Mouse (Mus musculus) induced T-regulatory cell, adult 2 months (primary cell): Measurements from ENCODE around the gene Ush1g.
A peak's percentile ranks its signal among the peaks of the same experiment; 100 is the strongest.

ENCODE experiments used
- DNase-seq: peaks from one replicate; pipeline ENCODE4 v3.0.0-alpha.2; 2012; ENCODE audit warnings: low read depth

The Ush1g gene

DNA sequence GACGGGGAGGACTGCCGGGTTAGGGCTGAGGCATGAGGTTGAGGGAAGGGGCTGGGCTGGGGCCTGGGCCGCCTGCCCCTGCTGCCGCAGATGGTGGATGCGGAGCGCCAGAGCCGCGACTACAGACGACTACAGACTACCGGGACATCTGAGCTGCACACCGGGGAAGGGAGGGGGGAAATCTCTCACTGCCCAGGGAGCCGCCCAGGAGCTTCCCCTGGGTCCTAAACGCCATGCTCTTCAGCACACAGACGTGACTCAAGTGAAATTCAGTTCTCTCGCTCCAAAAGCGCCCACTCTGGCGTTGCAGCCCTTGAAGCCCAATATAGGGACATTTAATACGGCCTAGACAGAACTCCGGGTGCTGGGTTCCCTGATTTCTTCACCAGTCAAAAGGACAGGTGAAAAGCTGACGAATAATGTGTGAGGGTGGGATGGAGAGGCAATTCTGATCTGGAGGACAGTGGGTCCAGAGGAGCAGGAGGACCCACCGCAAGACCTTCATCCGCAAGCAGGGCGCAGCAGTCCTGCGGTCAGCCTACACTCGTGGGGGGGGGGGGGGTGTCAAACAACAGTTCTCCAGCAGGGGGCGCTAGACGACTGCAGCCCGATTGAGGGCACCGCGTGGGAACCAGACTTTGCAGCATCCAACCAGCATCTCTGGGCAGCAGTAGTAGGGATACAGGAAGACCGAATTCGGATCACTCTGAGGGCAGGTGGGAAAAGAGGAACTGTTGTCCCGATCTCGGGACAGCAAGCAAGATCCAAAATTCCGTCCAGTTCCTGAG lies at the start of gene Ush1g:
TSS of gene Ush1g (minus strand) at position 136 of the 788 bp plus-strand sequence.
- DNase-seq = peak; percentile 82

DNA sequence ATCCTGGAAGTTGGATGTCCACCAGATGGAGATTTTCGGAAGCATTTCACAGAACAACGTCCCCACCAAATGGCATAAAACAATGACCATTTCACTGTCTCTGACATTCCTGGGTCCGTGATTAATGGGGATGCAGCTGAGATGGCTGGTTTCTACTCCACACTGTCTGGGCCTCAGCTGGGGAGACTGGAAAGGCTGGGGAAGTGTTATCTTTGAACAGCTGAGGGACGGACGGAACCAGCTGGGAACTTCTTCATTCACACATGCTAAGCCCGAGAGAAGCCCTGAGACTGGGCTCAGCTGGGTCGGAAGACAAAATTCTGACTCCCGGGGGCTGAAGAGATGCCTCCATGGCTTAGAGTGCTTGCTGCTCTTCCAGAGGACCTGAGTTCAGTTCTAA lies 49.5 kb upstream of the Ush1g start:
- no peak for DNase-seq

DNA sequence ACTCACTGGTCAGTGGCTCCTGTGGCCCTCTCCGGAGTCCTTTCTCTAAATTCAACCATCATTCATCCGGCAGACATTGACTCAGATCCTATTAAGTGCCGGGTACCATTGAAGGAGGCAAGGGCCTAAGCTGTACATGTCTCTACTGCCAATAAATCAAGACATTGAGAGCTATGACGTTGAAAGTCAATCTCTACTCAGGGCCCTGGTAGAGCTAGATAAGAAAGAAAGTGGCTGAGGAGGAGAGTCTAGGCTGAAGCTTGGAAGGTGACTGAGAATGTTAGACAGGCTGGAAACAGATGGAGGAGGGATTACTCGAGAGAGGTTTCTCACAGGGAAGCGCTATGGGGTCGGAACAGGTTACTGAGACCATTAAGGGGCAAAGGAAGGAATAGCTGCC lies 48.5 kb upstream of the Ush1g start:
- DNase-seq = no peak

DNA sequence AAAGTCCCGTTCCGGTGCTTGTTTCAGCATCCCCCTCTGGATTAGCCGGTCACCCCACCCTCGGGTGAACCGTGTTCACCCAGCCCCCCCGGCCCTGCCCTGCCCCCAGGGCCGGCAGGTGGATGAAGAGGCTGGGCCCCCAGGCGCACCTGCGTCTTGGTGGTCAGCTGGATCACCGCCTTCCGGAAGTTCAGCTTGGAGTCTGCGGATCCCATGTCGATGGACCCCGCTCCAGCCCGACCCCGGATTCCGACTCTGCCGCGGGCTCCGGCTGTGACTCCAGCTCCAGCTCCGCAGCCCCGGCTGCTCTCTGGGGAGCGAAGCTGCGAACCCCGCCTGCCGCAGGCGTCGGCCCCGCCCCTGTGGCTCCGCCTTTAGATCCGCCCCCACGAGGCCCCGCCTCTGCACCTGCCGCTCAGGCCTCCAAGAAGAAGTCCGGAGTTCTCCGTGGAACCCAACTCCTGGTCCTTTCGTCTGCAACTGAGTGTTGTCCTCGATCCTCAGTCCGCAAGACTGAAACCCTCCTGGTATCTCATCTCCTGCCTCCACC lies 45.6 kb upstream of the Ush1g start, which contains the start of gene Hid1:
TSS of gene Hid1 (minus strand) at position 362 of the 550 bp plus-strand sequence.
- DNase-seq = peak; percentile 86

DNA sequence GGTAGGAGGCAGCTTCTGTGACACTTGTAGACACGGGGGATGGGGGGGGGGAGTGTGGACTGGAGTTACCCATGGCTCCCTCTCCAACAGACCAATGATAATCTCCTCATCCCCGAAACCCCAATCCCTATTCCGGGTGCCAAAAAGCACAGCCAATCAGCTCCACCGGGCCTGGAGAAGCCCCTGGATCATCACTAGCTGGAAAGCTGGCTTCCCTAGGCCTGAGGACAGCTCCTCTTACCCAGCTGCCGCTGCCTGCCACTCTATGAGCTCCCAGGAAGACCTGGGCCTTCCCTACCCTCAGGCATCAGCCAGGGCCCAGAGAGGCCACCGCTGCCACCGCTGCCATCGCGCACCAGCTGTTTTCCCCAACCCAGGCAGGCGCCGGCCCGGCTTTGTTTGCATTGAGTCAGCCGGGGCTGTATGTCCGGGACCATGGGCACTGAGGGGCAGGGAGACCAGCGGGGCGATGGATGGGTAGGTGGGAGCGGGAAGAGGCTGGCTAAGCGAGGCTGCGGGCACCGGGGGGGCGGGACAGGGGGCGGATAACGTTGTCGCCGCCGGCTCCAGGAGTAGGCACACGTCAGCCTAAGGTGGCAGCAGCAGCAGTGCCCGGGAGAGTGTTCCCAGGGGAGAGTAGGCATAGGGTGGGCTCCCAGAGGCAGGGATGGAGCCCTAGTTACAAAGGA lies 45.0 kb upstream of the Ush1g start:
- peak; percentile 42 for DNase-seq

DNA sequence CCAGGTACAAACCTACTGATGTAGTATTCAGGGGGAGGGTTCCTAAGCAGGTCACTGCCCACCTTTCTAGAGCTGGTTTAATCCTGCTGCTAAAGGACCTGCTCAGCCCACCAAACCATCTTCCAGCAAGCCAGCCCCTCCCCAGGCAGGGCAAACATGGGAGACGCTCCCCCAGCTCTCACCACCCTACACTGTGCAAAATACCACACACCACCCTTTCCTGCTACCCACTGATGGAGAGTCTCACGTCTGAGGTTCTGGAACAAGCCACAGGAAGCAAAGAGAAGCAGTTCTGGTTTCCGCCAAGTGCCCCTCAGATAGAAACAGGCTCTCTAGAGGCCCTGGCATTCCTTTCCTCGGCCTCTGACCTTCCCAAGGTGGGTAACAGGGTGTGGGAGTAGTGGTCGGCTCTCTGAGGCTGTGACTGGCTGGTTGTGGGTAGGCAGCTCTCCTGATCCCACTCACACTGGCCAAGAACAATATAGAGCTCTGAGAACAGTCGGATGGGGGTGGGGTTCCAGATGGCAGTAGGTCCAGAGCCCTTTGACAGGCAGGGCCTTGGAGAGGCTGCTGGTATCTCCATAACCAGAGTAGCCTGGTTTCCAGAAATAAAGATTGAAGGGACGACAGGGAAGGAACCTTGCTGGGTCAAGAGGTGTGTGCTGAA lies 44.3 kb upstream of the Ush1g start:
- no peak for DNase-seq

DNA sequence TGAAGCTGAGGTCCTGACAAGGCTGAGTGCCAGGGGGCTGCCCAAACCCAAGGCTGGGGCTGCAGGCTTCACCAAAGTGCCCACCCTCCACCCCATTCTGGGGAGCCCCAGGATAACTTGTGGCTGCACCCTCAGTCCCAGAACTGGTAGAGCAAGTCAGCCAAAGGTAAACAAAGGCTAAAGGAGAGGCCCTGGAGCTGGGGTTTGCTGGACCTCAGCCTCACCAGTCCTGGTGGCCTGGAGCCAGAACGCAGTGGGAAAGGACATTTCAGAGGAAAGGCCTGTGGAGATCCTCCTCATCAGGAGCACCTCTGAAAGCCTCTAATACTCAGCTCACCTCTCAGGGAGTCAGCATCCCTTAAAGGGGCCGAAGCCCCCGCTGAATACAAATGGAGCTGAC lies 42.3 kb upstream of the Ush1g start:
- no peak for DNase-seq

DNA sequence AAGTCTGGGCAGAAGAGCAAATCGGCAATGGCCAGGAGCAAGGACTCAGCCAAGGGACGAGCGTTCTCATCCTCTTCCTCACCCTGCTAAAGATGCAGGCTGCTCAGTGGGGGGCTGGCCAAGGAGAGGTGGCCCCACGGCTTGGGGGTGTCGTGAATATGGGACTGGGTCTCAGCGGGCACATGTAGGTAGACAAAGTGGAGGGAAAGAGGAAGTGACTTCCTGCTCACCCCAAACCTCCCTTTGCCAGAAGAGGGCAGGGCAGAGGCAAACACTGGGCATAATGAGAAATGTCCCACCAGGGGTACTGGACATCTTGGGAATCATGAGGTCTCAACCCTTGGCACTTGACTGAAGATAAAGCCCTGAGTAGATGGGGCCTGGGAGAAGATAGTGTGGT lies 37.9 kb upstream of the Ush1g start:
- DNase-seq = no peak

DNA sequence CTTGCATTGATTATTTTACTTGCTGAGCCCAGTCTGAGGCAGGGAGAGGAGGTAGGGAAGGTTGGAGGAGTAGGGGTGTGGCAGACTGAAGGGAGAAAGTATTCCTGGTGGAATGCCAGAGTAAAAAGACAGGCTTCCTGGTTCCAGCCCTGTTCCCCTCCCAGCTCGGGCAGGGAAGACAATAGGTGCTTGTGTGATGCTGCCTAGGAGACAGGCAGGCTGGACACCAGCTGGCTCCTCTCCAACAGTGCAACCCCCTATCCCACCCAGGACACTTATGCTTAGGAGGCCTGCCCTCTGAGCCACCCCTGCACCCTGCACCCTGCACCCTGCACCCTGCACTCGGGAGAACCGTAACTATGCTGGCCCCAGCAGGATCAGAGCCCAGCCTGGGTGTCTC lies 37.5 kb upstream of the Ush1g start:
- DNase-seq = no peak

DNA sequence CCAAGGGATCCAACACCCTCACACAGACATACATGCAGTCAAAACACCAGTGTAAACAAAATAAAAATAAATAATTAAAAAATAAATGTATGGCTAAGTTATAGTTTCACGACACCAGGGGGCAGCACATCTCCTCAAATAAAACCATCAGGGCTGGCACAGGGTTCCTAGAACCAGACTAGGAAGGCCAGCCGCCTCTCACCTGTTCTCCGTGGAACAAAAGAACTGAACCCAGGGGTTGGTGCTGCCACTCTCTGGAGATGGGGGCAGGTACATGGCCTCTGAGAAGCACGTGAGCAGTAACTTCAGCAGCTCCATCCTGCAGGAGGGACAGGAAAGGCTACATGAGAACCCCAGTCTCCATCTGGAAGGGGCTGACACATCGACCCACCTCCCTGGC lies 36.6 kb upstream of the Ush1g start:
- DNase-seq = peak; percentile 91

DNA sequence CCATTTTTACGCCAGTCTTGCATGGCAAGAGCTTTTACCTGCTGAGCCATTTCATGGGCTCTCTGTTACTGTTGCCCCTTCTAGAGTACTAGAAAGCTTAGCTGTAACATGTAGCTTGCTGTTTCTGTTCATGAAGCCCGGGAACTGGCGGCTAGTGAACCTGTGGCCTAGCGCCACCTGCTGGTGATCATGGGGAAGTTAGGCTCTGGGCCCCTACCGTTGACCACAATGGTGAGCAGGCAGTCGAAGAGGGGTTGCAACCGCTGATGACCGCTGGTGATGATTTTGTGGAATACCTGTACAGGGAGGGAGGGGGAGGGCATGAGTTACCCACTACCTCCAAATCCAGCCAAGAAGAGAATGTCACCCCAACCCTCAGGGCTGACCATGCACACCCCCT lies 32.3 kb upstream of the Ush1g start:
- peak; percentile 91 for DNase-seq

DNA sequence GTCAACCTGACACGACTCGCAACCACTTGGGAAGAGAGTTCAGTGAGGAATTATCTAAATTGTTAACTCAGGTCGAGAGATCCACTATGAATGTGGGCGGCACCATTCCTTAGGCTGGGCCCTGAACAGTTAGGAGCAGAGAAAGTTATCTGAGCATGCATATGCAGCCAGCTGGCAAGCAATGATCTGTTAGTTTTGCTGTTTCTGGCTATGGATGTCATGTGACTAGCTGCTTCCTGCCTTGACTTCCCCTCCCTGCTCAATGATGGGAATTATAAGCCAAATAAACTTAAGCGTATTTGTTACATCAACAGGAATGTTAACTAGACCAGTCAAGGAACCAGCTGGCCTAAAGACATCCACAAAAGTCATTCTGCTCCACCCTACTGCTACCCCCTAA lies 31.5 kb upstream of the Ush1g start:
- DNase-seq = no peak

DNA sequence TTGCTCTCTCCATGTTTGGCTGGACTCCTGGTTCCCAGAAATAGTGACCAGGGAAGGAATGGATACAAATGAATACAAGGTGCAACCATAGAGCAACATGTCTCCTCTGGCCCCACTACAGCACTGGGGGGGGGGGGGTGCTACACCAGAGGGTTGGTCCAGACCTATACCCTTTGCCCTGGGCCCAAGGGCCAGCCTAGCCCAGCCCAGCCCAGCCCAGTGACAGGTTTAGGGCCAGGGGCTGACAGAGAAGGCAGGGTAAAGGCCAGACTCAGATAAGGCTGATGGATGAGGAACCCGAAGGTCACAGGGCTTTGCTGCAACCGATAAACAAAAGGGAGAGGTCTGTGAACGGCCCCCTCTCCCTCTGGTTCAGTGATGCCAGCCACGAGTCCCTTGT lies 28.1 kb upstream of the Ush1g start:
- no peak for DNase-seq

DNA sequence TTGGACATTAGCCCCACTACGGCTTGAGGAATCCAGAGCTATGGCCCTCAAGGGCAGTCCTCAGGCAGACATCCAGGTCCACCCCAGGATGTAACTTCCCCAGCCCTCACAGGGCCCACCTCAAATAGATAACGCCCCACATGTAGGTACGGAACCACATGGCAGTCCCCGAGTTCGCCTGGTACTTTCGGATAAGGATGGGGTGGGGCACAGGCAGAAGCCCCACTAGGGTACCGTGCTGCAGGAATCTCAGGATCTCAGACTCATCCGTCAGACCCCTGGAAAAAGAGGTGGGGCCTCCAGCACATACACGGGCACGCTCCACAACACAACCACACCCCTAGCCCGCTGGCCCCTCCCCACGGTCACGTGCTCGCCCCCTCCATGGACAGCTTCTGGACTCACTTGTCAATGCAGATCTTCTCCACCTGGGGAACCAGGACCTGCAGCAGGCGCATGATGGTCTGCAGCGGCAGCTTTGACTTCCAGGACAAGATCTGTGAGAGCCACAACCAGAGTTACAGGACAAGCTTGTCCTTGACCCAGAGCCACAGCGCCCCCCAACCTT lies 26.9 kb upstream of the Ush1g start:
- no peak for DNase-seq

DNA sequence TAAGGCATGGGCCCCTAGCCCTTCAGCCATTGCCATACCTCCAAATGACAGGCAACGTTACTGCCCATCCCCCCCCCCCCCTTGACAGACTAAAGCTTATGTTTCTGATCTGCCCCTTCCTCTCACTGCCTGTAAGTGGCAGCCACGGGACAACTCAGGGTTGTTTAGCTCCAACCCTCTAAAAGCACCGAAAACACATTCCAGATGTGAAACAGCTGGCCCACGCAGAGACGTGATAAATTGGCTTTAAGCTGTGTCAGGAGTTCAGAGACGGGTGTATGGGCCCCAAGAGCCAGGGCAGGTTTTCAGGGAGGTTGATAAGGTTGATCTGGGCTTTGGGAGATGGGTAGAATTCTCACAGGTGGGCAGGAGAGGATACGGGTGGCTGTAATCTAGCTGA lies 23.7 kb upstream of the Ush1g start:
- no peak for DNase-seq

DNA sequence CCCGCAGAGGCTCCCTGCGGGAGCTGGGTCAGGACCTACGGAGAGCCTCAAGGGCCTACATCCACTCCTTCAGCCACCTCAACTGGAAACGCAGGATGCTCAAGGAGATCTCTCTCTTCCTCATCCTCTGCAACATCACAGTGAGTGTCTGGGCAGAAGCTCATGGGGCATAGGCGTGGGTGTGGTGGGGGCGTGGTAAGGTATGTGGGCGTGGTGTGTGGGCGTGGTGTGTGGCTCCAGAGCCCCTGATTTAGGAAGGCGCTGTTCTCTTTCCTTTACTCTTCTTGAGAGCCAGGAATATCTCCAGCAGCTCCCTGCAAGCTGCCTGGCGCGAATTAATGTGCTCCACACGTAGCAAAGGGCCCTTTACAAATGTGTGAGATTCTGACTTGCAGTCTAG lies 23.1 kb upstream of the Ush1g start:
- no peak for DNase-seq

DNA sequence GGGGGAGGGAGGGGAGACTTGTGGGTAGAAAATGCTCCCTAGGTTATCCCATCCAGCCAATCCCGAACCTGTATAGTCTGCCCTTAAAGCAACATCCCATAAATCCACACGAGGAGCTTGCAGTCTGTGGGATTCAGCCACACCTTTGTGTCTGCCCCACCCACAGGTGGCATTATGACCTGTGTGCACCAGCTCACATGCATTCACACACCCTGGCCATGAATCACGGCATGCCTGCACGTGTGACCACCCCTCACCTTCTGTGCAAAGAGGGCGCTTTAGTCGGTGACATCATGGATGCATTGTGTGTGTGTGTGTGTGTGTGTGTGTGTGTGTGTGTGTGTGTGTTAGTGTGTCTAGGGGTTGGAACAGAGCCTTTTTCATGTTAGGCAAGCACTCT lies 20.0 kb upstream of the Ush1g start:
- DNase-seq = no peak

DNA sequence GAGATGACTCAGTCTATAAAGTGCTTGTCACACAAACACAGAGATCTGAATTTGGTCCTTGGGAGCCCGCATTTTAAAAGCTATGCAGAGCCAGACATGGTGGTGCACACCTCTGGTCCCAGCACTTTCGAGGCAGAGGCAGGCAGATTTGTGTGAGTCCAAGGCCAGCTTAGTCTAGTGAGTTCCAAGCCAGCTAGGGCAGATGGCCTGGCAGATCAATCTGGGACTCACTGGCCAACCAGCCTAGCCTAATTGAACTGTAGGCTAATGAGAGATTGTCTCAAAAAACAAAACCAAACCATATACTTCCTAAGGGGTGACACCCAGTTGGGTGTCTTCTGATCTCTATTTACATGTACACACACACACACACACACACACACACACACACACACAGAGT lies 19.4 kb upstream of the Ush1g start:
- DNase-seq = no peak

DNA sequence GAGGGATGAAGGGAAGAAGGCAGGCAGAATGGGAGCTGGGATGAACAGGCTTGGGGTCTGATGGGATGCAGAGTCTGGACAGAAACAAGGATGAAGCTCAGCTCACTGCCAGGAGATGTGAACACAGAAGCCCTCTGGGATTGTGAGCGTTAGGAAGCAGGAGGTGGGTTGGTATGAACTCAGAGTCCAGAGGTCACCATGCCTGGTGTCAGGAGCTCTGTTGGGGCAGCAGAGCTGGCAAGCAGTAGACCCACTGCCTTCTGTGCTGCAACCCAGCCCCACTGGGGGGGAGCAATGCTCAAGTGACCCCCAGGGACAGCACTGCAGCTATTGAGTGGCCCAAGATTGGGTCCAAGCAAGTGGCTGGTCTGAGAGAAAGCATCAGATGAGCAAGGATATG lies 16.0 kb upstream of the Ush1g start:
- no peak for DNase-seq

DNA sequence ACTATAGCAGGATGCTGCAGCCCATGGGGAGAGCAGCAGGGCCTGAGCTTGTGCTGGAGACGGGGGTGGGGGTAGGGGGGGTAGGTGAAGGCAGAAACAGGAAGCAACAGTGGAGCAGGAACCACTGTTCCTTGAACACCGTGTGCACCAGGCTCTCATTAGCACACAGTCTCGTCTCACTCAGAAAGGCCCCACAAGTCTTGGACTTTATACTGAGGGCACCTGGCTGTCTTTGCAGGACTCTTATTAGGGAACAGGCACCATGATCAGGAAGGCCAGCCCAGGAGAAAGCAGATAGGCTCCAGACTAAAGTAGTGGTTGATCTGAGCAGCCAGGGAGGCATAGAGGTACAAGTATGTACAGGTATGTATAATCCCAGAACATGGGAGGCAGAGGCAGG lies 15.5 kb upstream of the Ush1g start:
- no peak for DNase-seq

DNA sequence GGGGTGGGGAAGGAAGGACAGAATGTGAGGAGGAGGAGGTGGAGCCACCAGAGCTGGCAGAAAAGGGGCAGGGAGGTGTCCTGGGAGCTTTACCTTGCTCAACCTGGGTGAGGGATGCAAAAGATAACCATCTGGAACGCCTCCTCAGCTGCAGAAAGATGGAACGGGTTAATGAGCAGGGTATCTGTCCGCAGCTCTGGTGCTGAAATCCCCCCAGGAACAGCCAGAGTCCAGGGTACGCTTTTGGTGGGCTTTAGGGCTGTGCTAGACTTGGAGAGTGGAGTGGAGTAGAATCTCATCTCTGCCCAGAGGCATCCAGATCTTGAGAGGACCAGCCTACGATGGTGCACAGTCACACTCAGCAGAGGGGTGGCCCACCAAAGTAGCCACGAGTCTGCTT lies 14.3 kb upstream of the Ush1g start:
- DNase-seq = no peak

DNA sequence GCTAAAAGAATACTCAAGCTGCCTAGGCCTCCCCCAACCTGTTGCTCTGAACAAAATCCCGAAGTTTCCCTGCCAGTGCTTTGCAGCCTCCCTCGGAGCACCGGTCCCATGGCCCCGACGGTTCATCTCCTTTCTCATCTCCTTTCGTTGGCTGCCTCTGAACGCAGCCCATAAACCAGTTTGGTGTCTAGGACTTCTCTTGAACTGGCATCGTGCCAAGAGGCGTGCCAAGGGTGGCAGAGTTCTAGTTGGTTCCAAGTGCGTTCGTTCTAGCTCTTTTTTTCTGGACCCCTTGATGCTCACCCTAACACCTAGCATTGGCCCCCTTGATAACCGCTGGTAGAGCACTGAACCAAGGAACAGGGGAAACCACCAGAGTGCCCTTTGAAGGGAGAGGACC lies 13.4 kb upstream of the Ush1g start:
- DNase-seq = no peak

DNA sequence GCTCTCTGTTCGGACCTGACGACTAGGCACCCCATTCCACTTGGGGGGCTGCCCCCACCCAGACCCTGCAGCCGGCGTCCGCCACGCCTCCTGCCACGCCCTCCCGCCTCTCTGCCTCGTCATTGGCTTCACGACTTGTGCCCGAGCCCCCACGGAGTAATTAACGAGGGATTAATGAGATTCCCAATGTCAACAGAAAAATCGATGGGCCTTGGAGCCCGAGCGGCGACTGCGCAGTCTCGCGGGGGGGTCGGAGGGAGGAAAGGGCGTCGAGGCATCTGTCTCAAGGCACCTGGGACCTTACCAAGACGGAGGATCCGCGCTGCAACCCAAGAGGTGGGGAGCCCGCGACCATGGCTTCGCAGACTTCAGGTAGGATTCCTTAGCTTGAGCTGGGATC lies 12.7 kb upstream of the Ush1g start, which contains the start of gene Otop3:
TSS of gene Otop3 (plus strand) at position 201 of the 400 bp plus-strand sequence.
- DNase-seq = no peak
